Mouse (Mus musculus) midbrain, embryonic 15.5 days (tissue): ENCODE results near the gene Gm20388. TPM values are rescaled to one million over a fixed set of nuclear protein-coding genes. Genes with fewer than 3 reads are reported as not detected.

Experiments used
- ATAC-seq: fragments of 200-750 bp; cut with Nextera tagmentation; replicated peaks from 2 replicates; pipeline ENCODE4 v1.8.0; 2017; ENCODE audit warnings: moderate TSS enrichment
- H3K27ac ChIP-seq: fragments of 300-500 bp; sonication (generic); 2 replicates; pipeline ENCODE4 v1.5.1; 2015; ENCODE audit warnings: mild to moderate bottlenecking, inconsistent platforms
- H3K27me3 ChIP-seq: fragments of 300-500 bp; sonication (generic); replicated peaks from 2 replicates; pipeline ENCODE4 v1.6.1; 2015; ENCODE audit warnings: inconsistent platforms
- H3K36me3 ChIP-seq: fragments of 300-500 bp; sonication (generic); replicated peaks from 2 replicates; pipeline ENCODE4 v1.6.1; 2015; ENCODE audit warnings: inconsistent platforms
- H3K4me1 ChIP-seq: fragments of 300-500 bp; sonication (generic); 2 replicates; pipeline ENCODE4 v1.6.1; 2015; ENCODE audit warnings: inconsistent platforms
- H3K4me2 ChIP-seq: fragments of 300-500 bp; sonication (generic); 2 replicates; pipeline ENCODE4 v1.6.1; 2015; ENCODE audit warnings: inconsistent platforms, mild to moderate bottlenecking, moderate library complexity
- H3K4me3 ChIP-seq: fragments of 300-500 bp; sonication (generic); 2 replicates; pipeline ENCODE4 v1.5.1; 2015; ENCODE audit warnings: mild to moderate bottlenecking, inconsistent platforms
- H3K9ac ChIP-seq: fragments of 300-500 bp; sonication (generic); 2 replicates; pipeline ENCODE4 v1.6.1; 2015; ENCODE audit warnings: mild to moderate bottlenecking, inconsistent platforms
- H3K9me3 ChIP-seq: fragments of 300-500 bp; sonication (generic); 2 replicates; pipeline ENCODE4 v1.6.1; 2016; ENCODE audit warnings: inconsistent platforms
- WGBS: fragments of 180-500 bp; shearing (Covaris S2); methylation state at CpG from one replicate; pipeline ENCODE4 v1.1.7; 2015; ENCODE audit warnings: mixed read lengths; 5-methylcytosine and 5-hydroxymethylcytosine counted together
- polyA plus RNA-seq: library from polyadenylated mRNA; unstranded; fragments of >200 nt; fragmentation: Nextera tagmentation; extraction: Ambion mirVana; gene quantifications from 2 replicates; pipeline ENCODE4 v1.2.1, GENCODE M21; 2015

The Gm20388 gene
- polyA plus RNA-seq, 1 experiment from 2014 or later = 5.6 TPM

DNA sequence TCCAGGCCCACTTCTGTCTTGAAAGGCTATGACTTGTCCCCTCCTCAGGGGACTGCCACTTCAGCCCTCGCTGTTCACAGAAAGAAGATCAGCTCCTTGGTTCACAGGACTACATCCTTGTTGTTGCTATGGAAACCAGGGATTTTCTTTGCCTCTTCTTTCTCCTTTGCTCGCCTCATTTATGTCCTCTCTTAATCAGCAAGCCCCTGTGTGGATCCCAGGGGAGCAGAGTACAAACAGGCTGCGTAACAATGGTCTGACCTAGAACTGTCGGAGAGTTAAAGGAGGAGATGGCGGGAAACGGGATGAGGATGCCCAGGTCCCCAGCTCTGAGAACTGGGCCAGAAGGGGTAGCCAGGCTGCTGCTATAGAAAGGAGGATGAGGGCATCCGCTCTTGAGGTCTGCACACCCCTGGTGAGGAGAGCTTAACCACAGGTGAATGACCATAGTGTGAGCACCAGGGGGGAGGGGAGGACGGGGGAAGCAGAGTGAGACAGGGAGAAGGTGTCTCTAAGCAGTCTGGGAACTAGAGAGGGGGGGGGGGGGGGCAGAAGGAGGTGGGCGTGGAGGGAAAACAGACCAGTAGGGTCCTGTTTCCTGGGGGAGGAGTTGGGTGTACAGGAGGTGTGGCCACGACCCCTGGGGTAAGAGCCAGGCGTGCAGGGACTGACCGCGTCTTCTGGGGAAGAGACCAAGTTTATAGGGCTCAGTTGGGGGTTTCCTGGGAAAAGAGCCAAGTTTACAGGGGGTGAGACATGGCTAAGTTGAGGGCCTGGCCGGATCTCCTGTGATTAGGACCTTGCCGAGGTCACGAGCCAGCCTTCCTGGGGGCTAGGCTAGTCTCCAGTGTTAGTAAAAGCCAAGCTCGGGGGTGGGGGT is 1787.3 kb downstream of the Gm20388 start:
- peak overlapping the region; percentile 81 for H3K27ac ChIP-seq
- peak overlapping the region; percentile 6; the same call in 1 of the 2 replicates for H3K4me3 ChIP-seq
- H3K4me2 ChIP-seq = peak overlapping the region; percentile 37
- WGBS = 0% methylated on average over 16 of the region's 17 CpGs
- no peaks in the 10 kb centered on the region for H3K36me3 ChIP-seq
- H3K27me3 ChIP-seq = no peaks in the 10 kb centered on the region
- H3K9ac ChIP-seq = peak overlapping the region; percentile 7; the same call in 1 of the 2 replicates
- peaks cover 20% of the 10 kb centered on the region for H3K4me1 ChIP-seq
- no peaks in the 10 kb centered on the region for H3K9me3 ChIP-seq
- peak; percentile 66 for ATAC-seq

DNA sequence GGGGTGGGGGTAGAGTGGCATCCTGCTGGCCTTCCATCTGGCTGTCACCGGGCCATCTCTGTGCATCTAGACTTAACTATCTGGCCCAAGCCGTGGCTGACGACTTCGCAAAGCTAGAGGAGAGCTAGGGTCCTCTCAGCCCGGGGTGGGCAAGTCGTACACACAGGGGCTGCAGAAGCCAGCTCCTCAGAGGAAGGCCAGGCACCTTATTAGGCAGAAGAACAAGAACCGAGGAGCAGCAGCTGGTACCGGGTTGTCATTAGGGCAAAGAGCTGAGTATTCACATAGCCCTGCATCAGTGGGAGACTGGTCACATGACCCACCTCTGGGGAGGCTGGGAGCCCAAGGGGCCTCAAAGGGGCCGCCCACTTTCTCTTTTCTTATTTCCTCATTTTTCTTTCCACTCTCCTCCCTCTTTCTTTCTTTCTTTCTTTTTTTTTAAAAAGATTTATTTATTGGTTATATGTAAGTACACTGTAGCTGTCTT is 1788.0 kb downstream of the Gm20388 start:
- Histone ChIP-seq H3K4me3 (peak overlapping the region; percentile 6; the same call in 1 of the 2 replicates), H3K4me2 (peak overlapping the region; percentile 37)
- ATAC-seq = peak; percentile 24; the same call in 1 of the 2 replicates

GRCm38 (mm10) chr8:121699936-121700335 is 1789.3 kb downstream of the Gm20388 start:
- H3K27me3 ChIP-seq = no peaks in the 10 kb centered on the region
- no peaks in the 10 kb centered on the region for H3K9me3 ChIP-seq
- no peak overlapping the region for H3K9ac ChIP-seq
- H3K4me2 ChIP-seq = no peak overlapping the region
- no peak for ATAC-seq
- H3K27ac ChIP-seq = no peak overlapping the region
- no peak overlapping the region for H3K4me3 ChIP-seq
- H3K36me3 ChIP-seq = no peaks in the 10 kb centered on the region
- peaks cover 20% of the 10 kb centered on the region for H3K4me1 ChIP-seq
- 92% methylated on average over 2 of the region's 2 CpGs for WGBS

More for the DNA sequence above, 1788.0 kb downstream of the Gm20388 start:
- WGBS = 6% methylated on average over 9 of the region's 9 CpGs
- H3K4me1 ChIP-seq = peaks cover 20% of the 10 kb centered on the region
- H3K9ac ChIP-seq = no peak overlapping the region
- no peaks in the 10 kb centered on the region for H3K36me3 ChIP-seq
- no peaks in the 10 kb centered on the region for H3K27me3 ChIP-seq
- H3K27ac ChIP-seq = peak overlapping the region; percentile 81
- no peaks in the 10 kb centered on the region for H3K9me3 ChIP-seq

GRCm38 (mm10) chr8:121705174-121705573 is 1794.5 kb downstream of the Gm20388 start:
- Histone ChIP-seq H3K4me1 (no peaks in the 10 kb centered on the region), H3K36me3 (no peaks in the 10 kb centered on the region), H3K27me3 (no peaks in the 10 kb centered on the region), H3K9me3 (no peaks in the 10 kb centered on the region), H3K4me2 (no peak overlapping the region), H3K9ac (no peak overlapping the region), H3K27ac (no peak overlapping the region), H3K4me3 (no peak overlapping the region)
- no peak for ATAC-seq
- 62% methylated on average over 3 of the region's 3 CpGs for WGBS

DNA sequence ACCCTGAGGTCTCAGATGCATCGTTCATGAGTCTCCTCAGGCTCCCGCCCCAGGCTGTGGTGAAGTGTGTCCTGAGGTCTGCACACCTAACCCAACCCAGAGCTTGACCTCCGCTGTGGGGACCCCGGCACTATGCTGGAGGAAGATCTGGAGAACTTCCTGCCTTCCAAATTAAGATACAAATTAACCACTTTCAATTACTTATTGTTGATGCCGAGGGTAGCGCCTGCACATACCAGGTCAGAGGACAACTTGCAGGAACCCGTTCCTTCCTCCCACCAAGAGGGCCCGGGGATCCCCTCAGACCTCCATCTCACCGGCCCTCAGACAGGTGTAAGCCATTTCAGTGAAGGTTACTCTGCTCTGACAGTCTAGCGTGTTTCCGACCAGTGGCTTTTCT is 1796.3 kb downstream of the Gm20388 start:
- Histone ChIP-seq H3K36me3 (no peaks in the 10 kb centered on the region), H3K4me1 (no peaks in the 10 kb centered on the region), H3K27me3 (no peaks in the 10 kb centered on the region), H3K4me3 (no peak overlapping the region), H3K9me3 (no peaks in the 10 kb centered on the region), H3K27ac (no peak overlapping the region), H3K4me2 (no peak overlapping the region), H3K9ac (no peak overlapping the region)
- 87% methylated on average over 11 of the region's 11 CpGs for WGBS
- ATAC-seq = no peak

DNA sequence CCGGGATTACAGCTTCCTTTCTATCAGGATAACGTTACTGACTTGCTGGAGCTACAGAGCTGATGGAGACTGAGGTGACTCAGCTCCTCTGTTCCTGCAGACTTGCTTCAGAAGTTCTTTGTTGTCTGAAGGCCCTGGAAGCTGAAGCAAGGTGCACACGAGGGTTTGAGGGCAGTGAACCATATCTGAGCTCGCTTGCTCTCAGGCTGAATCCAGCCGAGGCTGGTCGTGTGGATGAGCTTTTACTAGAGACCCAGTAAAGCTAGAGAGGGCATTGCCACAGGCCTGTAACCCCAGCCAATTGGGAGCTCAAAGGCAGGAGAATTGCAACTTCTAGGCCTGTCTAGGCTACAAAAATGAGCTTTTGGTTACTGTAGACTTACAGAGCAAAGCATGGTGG is 1797.8 kb downstream of the Gm20388 start:
- Histone ChIP-seq H3K4me1 (no peaks in the 10 kb centered on the region), H3K27ac (no peak overlapping the region), H3K4me2 (no peak overlapping the region), H3K36me3 (no peaks in the 10 kb centered on the region), H3K4me3 (no peak overlapping the region), H3K9ac (no peak overlapping the region), H3K9me3 (no peaks in the 10 kb centered on the region), H3K27me3 (no peaks in the 10 kb centered on the region)
- WGBS = 36% methylated on average over 6 of the region's 6 CpGs
- no peak for ATAC-seq

DNA sequence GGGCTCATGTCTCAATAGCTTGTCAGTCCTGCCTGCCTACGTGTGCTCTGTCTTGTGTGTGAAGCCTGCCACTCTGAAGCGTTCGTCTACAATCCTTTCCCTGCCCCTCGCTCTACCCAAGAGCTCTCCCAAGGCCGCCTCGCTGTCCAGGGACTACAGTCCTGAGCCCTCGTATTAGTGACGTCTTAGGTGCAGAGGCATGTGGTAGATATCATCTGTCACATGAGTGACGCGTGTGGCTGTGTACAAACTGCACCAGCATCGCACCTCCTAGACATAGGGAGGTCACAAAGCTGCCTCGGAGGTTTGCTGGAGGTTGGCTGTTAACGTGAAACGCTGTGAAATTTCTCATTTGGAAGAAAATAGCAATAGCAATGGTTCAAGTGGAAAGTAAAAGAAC is 1806.9 kb downstream of the Gm20388 start:
- 37% methylated on average over 14 of the region's 14 CpGs for WGBS

DNA sequence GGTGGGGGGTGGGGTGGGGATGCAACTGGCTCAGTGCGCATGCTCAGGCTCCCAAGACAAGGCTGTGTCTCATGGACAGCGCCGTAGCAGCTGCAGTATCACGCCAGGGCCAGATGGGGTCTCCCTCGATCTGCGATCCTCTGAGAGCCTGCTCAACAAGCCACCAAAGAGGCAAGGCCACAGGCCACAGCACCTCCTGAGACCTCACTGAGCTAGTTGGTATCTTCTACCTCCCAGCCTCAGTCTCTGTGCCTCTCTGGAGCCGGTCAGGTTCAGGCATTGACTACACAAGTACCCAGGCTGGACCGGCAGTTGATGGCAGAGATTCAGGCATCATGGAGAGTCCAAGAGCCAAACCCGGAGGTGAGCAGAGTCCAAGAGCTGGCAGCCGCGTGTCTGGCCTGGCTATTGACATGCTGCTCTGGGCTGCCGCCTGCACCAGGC is 1807.4 kb downstream of the Gm20388 start:
- peaks cover 20% of the 10 kb centered on the region for H3K4me1 ChIP-seq
- no peaks in the 10 kb centered on the region for H3K27me3 ChIP-seq
- no peak overlapping the region for H3K9ac ChIP-seq
- peak overlapping the region; percentile 46 for H3K4me2 ChIP-seq
- no peaks in the 10 kb centered on the region for H3K9me3 ChIP-seq
- peak overlapping the region; percentile 74 for H3K27ac ChIP-seq
- peak; percentile 91 for ATAC-seq
- H3K4me3 ChIP-seq = peak overlapping the region; percentile 15; the same call in 1 of the 2 replicates
- WGBS = 27% methylated on average over 12 of the region's 12 CpGs
- no peaks in the 10 kb centered on the region for H3K36me3 ChIP-seq

More for the DNA sequence above, 1806.9 kb downstream of the Gm20388 start:
- H3K4me2 ChIP-seq = peak overlapping the region; percentile 46
- no peaks in the 10 kb centered on the region for H3K27me3 ChIP-seq
- 0 out of 2 replicates have a peak overlapping the region, but pooled peaks have one; percentile 28 for H3K9ac ChIP-seq
- H3K4me1 ChIP-seq = peaks cover 20% of the 10 kb centered on the region
- no peaks in the 10 kb centered on the region for H3K36me3 ChIP-seq
- peak overlapping the region; percentile 15; the same call in 1 of the 2 replicates for H3K4me3 ChIP-seq
- ATAC-seq = peak; percentile 62
- no peaks in the 10 kb centered on the region for H3K9me3 ChIP-seq
- peak overlapping the region; percentile 74 for H3K27ac ChIP-seq

DNA sequence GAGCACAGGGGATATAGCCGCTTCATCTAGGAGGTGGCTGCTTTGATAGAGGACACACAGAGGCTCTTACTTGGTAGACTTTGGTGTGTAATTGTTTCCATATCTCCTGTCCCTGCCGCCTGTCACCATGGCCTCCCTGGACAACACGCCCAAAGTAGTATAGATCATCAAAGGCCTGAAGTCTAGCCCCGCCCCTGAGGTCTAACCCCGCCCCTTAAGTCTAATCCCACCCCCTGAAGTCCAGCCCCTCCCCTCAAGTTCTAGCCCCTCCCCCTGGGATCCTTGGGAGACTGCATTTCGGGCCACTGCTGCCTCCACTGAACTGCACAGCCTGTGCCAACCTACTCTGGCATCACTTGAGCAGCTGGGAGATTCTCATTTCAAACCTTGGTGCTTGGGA is 1808.3 kb downstream of the Gm20388 start:
- H3K36me3 ChIP-seq = no peaks in the 10 kb centered on the region
- H3K27me3 ChIP-seq = no peaks in the 10 kb centered on the region
- no peak overlapping the region for H3K4me3 ChIP-seq
- no peak for ATAC-seq
- no peak overlapping the region for H3K27ac ChIP-seq
- 53% methylated on average over 6 of the region's 6 CpGs for WGBS
- no peak overlapping the region for H3K4me2 ChIP-seq
- H3K9ac ChIP-seq = no peak overlapping the region
- peaks cover 20% of the 10 kb centered on the region for H3K4me1 ChIP-seq
- no peaks in the 10 kb centered on the region for H3K9me3 ChIP-seq

DNA sequence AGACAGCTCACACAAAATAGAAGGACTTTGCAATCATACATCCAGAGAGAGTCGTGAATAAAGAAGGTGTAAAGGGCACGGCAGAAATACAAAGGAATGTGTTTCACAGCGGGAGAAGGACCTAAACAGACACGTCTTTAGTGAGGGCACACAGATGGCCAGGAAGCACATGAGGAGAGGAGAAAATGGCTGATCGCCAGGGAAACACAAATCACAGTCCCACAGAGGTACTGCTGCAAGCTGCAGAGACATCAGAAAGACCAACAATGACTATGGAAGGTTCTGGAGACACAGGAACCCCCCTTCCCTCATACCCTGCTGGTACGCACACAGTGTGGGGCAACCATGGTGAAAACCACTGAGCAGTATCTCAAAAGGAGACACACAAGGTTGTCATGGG is 1810.4 kb downstream of the Gm20388 start:
- H3K9ac ChIP-seq = no peak overlapping the region
- no peak overlapping the region for H3K27ac ChIP-seq
- H3K36me3 ChIP-seq = no peaks in the 10 kb centered on the region
- 54% methylated on average over 6 of the region's 6 CpGs for WGBS
- no peaks in the 10 kb centered on the region for H3K27me3 ChIP-seq
- no peak overlapping the region for H3K4me2 ChIP-seq
- peaks cover 11% of the 10 kb centered on the region for H3K4me1 ChIP-seq
- H3K9me3 ChIP-seq = no peaks in the 10 kb centered on the region
- ATAC-seq = no peak
- H3K4me3 ChIP-seq = no peak overlapping the region

GRCm38 (mm10) chr8:121723846-121724245 is 1813.2 kb downstream of the Gm20388 start:
- Histone ChIP-seq H3K27ac (no peak overlapping the region), H3K4me2 (no peak overlapping the region), H3K9ac (no peak overlapping the region), H3K9me3 (no peaks in the 10 kb centered on the region), H3K4me1 (no peaks in the 10 kb centered on the region), H3K27me3 (peaks cover 8% of the 10 kb centered on the region), H3K36me3 (no peaks in the 10 kb centered on the region), H3K4me3 (no peak overlapping the region)
- WGBS = 76% methylated on average over 12 of the region's 12 CpGs
- ATAC-seq = no peak

DNA sequence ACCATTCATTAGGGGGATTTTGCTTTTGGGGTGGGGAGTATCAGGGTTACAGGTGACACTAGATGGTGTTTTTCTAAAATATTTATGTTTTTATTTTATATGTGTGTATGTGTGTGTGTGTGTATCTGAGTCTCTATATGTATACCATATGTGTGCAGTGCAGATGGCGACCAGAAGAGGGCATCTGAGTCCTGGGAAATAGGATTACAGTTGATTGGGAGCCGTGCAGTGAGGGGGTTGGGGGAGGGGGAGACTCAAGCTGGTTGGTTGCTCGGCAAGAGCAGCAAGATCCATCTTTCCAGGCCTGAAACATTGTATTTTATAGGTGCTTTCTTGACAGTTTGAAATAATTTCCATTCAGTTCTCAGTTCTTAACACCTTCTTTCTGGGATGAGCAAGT is 1816.5 kb downstream of the Gm20388 start:
- 62% methylated on average over 3 of the region's 3 CpGs for WGBS
- Histone ChIP-seq H3K36me3 (no peaks in the 10 kb centered on the region), H3K27me3 (peaks cover 10% of the 10 kb centered on the region), H3K9ac (no peak overlapping the region), H3K9me3 (no peaks in the 10 kb centered on the region), H3K4me1 (peaks cover 11% of the 10 kb centered on the region), H3K4me2 (no peak overlapping the region), H3K27ac (no peak overlapping the region), H3K4me3 (no peak overlapping the region)
- no peak for ATAC-seq
